Comparison of ENCODE assay signal across 10 mouse cellular contexts in genomic region chr10:102836567-102837224, GRCm38 (mm10).
DNase-seq lines count a peak whose midpoint lies in the region; ATAC-seq and TF ChIP-seq lines count a peak whose summit lies in the region.
"Had no signal": no experiment of that assay in that cellular context is flagged by ENCODE, and none has a peak within 500 bp of the region (broad histone marks: within the 10 kb centered on the region; RNA-seq: fewer than 3 reads in every experiment).

No protein-coding gene starts in this region.

- 39% methylated on average over 4 of the region's 4 CpGs for WGBS in lung, embryonic 14.5 days
- WGBS in midbrain, postnatal 0 days, result 53% methylated on average over 4 of the region's 4 CpGs

- H3K9ac ChIP-seq in lung, embryonic 14.5 days, result no peak overlapping the region
- no peak overlapping the region for H3K9ac ChIP-seq in midbrain, postnatal 0 days (replicated peaks; ENCODE audit: low read length, poor library complexity, severe bottlenecking)

- no peaks in the 10 kb centered on the region for H3K4me1 ChIP-seq in lung, embryonic 14.5 days (ENCODE audit: insufficient read depth)
- H3K4me1 ChIP-seq in midbrain, postnatal 0 days (ENCODE audit: insufficient read depth, low read length), result no peaks in the 10 kb centered on the region

- no peaks in the 10 kb centered on the region for H3K9me3 ChIP-seq in lung, embryonic 14.5 days (ENCODE audit: low read depth, low read length)
- no peaks in the 10 kb centered on the region for H3K9me3 ChIP-seq in midbrain, postnatal 0 days (ENCODE audit: low read length)

- no peaks in the 10 kb centered on the region for H3K36me3 ChIP-seq in lung, embryonic 14.5 days (ENCODE audit: insufficient read depth)
- H3K36me3 ChIP-seq in midbrain, postnatal 0 days (ENCODE audit: insufficient read depth, low read length), result no peaks in the 10 kb centered on the region

- H3K4me3 ChIP-seq in lung, embryonic 14.5 days (ENCODE audit: low read depth, low read length), result no peak overlapping the region
- H3K4me3 ChIP-seq in midbrain, postnatal 0 days (ENCODE audit: low read depth, low read length), result no peak overlapping the region
- H3K4me3 ChIP-seq: erythroblast, embryonic 14.5 days had no signal

- TF ChIP-seq CTCF in lung, embryonic 14.5 days (IDR thresholded peaks at IDR 0.05; ENCODE audit: low read depth), result peak; percentile 55
- peak; percentile 76 for TF ChIP-seq CTCF in midbrain, postnatal 0 days (IDR thresholded peaks at IDR 0.05)

- no peak for DNase-seq in frontal cortex, postnatal 14 days (ENCODE audit: low spot score in 2 of 2)
- peak; percentile 71 for DNase-seq in lung, embryonic 14.5 days
- DNase-seq in lung, postnatal 10 days, result no peak
- DNase-seq in embryo, embryonic 10.5 days (ENCODE audit: low spot score), result peak; percentile 74
- DNase-seq in midbrain, postnatal 0 days (ENCODE audit: low spot score), result peak; percentile 52
- DNase-seq in right cerebral cortex, postnatal 14 days, result no peak

- no peak overlapping the region for H3K4me2 ChIP-seq in lung, embryonic 14.5 days
- H3K4me2 ChIP-seq in midbrain, postnatal 0 days (ENCODE audit: low read depth, low read length, poor library complexity, severe bottlenecking), result no peak overlapping the region

- H3K27ac ChIP-seq in lung, embryonic 14.5 days (ENCODE audit: low read depth), result no peak overlapping the region
- no peak overlapping the region for H3K27ac ChIP-seq in midbrain, postnatal 0 days (ENCODE audit: low read depth, low read length)

- H3K27me3 ChIP-seq in lung, embryonic 14.5 days (ENCODE audit: insufficient read depth, low read length), result no peaks in the 10 kb centered on the region
- H3K27me3 ChIP-seq in midbrain, postnatal 0 days (ENCODE audit: insufficient read depth, low read length), result no peaks in the 10 kb centered on the region
- H3K27me3 ChIP-seq: CH12.LX had no signal

- ATAC-seq in frontal cortex, adult (ENCODE audit: low TSS enrichment), result peak; percentile 95
- ATAC-seq in lung, embryonic 14.5 days (ENCODE audit: insufficient read depth), result no peak; the same call in 1 of the 2 replicates
- ATAC-seq in midbrain, postnatal 0 days (ENCODE audit: low FRiP score), result no peak
- no peak for ATAC-seq in erythroid progenitor cell, adult 5-6 weeks (replicated peaks; ENCODE audit: low FRiP score, poor library complexity, severe bottlenecking)

Comparison
In these comparisons a context has a peak if more than half of its experiments do, and no peak if none do; other contexts are left out.
1. DNase-seq: peak in lung, embryonic 14.5 days (single experiment), embryo, embryonic 10.5 days (single experiment) and midbrain, postnatal 0 days (single experiment); none in frontal cortex, postnatal 14 days (0 of 2), lung, postnatal 10 days (single experiment) and right cerebral cortex, postnatal 14 days (single experiment).